Mouse (Mus musculus) neural tube, embryonic 13.5 days (tissue): ENCODE data around the gene Tex30. TPM values are rescaled to one million over a fixed set of nuclear protein-coding genes. Genes with fewer than 3 reads are reported as not detected.

Experiments used
- ATAC-seq: fragments of 200-750 bp; cut with Nextera tagmentation; 2 replicates; pipeline ENCODE4 v1.8.0; 2017; ENCODE audit warnings: low read depth, mild to moderate bottlenecking, moderate TSS enrichment, moderate library complexity
- H3K27ac ChIP-seq: fragments of 300-500 bp; sonication (generic); replicated peaks from 2 replicates; pipeline ENCODE4 v1.5.1; 2015; ENCODE audit warnings: moderate library complexity, mild to moderate bottlenecking, inconsistent platforms
- H3K27me3 ChIP-seq: fragments of 300-500 bp; sonication (generic); 2 replicates; pipeline ENCODE4 v1.6.1; 2015; ENCODE audit warnings: mild to moderate bottlenecking, inconsistent platforms
- H3K36me3 ChIP-seq: fragments of 300-500 bp; sonication (generic); 2 replicates; pipeline ENCODE4 v1.6.1; 2015; ENCODE audit warnings: mild to moderate bottlenecking, inconsistent platforms
- H3K4me1 ChIP-seq: fragments of 300-500 bp; sonication (generic); replicated peaks from 2 replicates; pipeline ENCODE4 v1.6.1; 2015; ENCODE audit warnings: inconsistent platforms
- H3K4me2 ChIP-seq: fragments of 300-500 bp; sonication (generic); 2 replicates; pipeline ENCODE4 v1.6.1; 2015; ENCODE audit warnings: inconsistent platforms, mild to moderate bottlenecking, moderate library complexity
- H3K4me3 ChIP-seq: fragments of 300-500 bp; sonication (generic); 2 replicates; pipeline ENCODE4 v1.5.1; 2015; ENCODE audit warnings: mild to moderate bottlenecking, inconsistent platforms
- H3K9ac ChIP-seq: fragments of 300-500 bp; sonication (generic); 2 replicates; pipeline ENCODE4 v1.6.1; 2015; ENCODE audit warnings: moderate library complexity, mild to moderate bottlenecking, inconsistent platforms
- H3K9me3 ChIP-seq: fragments of 300-500 bp; sonication (generic); 2 replicates; pipeline ENCODE4 v1.6.1; 2016; ENCODE audit warnings: inconsistent platforms
- WGBS: fragments of 180-500 bp; shearing (Covaris S2); methylation state at CpG from one replicate; pipeline ENCODE4 v1.1.7; 2015; 5-methylcytosine and 5-hydroxymethylcytosine counted together
- polyA plus RNA-seq: library from polyadenylated mRNA; unstranded; fragments of >200 nt; fragmentation: Nextera tagmentation; extraction: Ambion mirVana; gene quantifications from 2 replicates; pipeline ENCODE4 v1.2.1, GENCODE M21; 2015

Gene Tex30
- polyA plus RNA-seq, result 49.1 and 54.1 TPM in 2 replicates

- ATAC-seq, result peak; percentile 97
- Histone ChIP-seq H3K9me3 (no peaks in the 10 kb centered on the region), H3K36me3 (peaks cover 25% of the 10 kb centered on the region), H3K27ac (peak within 1 kb of the TSS; percentile 89), H3K27me3 (no peaks in the 10 kb centered on the region), H3K4me2 (peak within 1 kb of the TSS; percentile 72), H3K4me3 (peak within 1 kb of the TSS; percentile 75), H3K4me1 (peaks cover 16% of the 10 kb centered on the region; the same call in 1 of the 2 replicates), H3K9ac (peak within 1 kb of the TSS; percentile 78)
- WGBS, result under 1% methylated on average over 55 of the region's 55 CpGs
Measured at GRCm38 (mm10) chr1:44102259-44102717, at the start of gene Tex30. Tex30 (minus strand) TSS chr1:44102441.

DNA sequence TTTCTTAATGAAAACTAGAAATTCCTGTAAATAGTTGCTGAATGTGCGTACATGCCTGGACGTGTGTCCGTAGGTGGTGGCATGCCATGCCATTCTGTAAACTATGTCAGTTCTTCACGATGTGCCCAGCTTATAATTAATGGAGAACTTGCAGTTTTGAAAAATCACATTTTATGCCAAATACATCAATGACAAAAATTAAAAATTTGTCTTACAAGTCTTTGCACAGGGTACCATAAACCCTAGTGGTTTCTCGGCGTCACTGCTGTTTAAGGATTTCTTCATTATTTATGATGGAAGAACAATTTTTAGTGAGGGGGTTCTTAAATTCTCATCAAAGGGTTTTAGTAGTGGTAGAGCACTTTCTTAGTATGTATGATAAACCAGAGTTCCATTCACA lies 46.5 kb upstream of the Tex30 start:
- peak overlapping the region; percentile 67 for H3K4me3 ChIP-seq
- 23% methylated on average over 6 of the region's 6 CpGs for WGBS
- H3K36me3 ChIP-seq, result peaks cover 4% of the 10 kb centered on the region
- peak overlapping the region; percentile 97 for H3K27ac ChIP-seq
- H3K4me2 ChIP-seq, result peak overlapping the region; percentile 76
- no peaks in the 10 kb centered on the region for H3K9me3 ChIP-seq
- peak overlapping the region; percentile 87 for H3K9ac ChIP-seq
- no peaks in the 10 kb centered on the region for H3K27me3 ChIP-seq
- peaks cover 19% of the 10 kb centered on the region for H3K4me1 ChIP-seq
- no peak for ATAC-seq

DNA sequence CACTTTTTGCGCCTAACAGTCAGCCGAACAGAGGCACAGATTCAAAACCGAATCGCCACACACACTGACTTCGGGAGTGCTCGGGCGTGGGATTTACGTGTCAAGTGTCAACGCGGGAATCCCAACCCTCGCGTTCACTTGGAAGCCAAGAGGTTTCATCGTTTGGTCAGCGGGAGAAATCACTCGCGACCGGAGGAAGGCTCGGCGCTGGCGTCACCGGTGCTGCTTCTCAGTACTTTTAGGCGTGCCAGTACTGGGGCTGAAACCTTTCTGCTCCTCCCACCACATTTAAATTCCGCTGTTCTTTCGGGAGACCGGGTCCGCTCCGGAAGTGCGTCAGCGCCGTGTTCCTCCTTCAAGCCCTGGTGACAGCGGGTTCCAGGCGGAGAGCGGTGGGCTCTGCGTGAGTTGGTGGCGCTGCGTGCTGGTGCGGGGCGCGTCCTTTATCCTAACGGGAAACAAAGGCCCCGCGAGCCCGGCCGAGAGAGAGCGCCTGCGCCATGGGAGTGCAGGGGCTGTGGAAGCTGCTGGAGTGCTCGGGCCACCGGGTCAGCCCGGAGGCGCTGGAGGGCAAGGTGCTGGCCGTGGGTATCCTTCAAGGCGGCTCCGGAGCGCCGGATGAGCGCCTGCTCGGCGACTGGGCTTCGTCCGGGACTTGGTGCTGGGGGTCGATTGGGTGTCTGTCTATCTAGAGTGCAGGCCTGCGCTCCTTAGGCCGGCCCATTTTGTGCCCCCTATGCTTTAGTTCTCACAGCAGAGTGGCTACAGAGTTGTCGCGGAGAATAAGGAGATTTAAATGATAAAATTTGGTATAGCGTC lies 45.5 kb upstream of the Tex30 start, which contains the start of gene Ercc5:
Gene Ercc5 (plus strand): TSS at position 182 of the 819 bp plus-strand sequence.
- H3K4me2 ChIP-seq, result peak within 1 kb of the TSS; percentile 76
- peak within 1 kb of the TSS; percentile 97 for H3K27ac ChIP-seq

DNA sequence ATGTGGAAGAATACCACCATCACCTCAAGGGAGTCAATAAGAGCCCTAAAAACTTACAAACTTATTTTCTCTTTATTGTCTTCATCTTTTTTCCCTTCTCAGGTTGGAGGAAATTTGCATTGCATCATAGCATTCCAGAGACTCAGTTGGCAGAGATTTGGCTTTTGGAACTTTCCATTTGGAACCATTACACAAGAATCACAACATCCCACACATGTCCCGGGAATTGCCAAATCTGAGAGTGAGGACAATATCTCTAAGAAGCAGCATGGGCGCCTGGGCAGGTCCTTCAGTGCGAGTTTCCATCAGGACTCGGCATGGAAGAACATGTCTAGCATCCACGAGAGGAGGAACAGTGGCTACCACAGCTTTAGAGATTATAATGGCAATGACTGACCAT lies 40.5 kb upstream of the Tex30 start:
- Histone ChIP-seq H3K4me1 (peaks cover 8% of the 10 kb centered on the region; the same call in 1 of the 2 replicates), H3K4me3 (no peak overlapping the region), H3K27me3 (no peaks in the 10 kb centered on the region), H3K36me3 (peaks cover 56% of the 10 kb centered on the region), H3K27ac (no peak overlapping the region), H3K9ac (no peak overlapping the region), H3K9me3 (no peaks in the 10 kb centered on the region), H3K4me2 (no peak overlapping the region)
- 94% methylated on average over 5 of the region's 5 CpGs for WGBS
- ATAC-seq, result no peak

More for the DNA sequence above, 45.5 kb upstream of the Tex30 start, which contains the start of gene Ercc5:
- peaks cover 19% of the 10 kb centered on the region for H3K4me1 ChIP-seq
- H3K4me3 ChIP-seq, result peak within 1 kb of the TSS; percentile 67
- ATAC-seq, result peak; percentile 98
- peak within 1 kb of the TSS; percentile 87 for H3K9ac ChIP-seq
- H3K36me3 ChIP-seq, result peaks cover 13% of the 10 kb centered on the region
- WGBS, result under 1% methylated on average over 66 of the region's 66 CpGs
- no peaks in the 10 kb centered on the region for H3K9me3 ChIP-seq
- H3K27me3 ChIP-seq, result no peaks in the 10 kb centered on the region

- no peak overlapping the region for H3K9ac ChIP-seq
- H3K27me3 ChIP-seq, result no peaks in the 10 kb centered on the region
- ATAC-seq, result no peak
- no peak overlapping the region for H3K27ac ChIP-seq
- peaks cover 67% of the 10 kb centered on the region for H3K36me3 ChIP-seq
- H3K4me2 ChIP-seq, result no peak overlapping the region
- H3K4me1 ChIP-seq, result no peaks in the 10 kb centered on the region
- no peak overlapping the region for H3K4me3 ChIP-seq
- 90% methylated on average over 4 of the region's 4 CpGs for WGBS
- H3K9me3 ChIP-seq, result no peaks in the 10 kb centered on the region
Measured at GRCm38 (mm10) chr1:44140232-44140631, 38.0 kb upstream of the Tex30 start.

DNA sequence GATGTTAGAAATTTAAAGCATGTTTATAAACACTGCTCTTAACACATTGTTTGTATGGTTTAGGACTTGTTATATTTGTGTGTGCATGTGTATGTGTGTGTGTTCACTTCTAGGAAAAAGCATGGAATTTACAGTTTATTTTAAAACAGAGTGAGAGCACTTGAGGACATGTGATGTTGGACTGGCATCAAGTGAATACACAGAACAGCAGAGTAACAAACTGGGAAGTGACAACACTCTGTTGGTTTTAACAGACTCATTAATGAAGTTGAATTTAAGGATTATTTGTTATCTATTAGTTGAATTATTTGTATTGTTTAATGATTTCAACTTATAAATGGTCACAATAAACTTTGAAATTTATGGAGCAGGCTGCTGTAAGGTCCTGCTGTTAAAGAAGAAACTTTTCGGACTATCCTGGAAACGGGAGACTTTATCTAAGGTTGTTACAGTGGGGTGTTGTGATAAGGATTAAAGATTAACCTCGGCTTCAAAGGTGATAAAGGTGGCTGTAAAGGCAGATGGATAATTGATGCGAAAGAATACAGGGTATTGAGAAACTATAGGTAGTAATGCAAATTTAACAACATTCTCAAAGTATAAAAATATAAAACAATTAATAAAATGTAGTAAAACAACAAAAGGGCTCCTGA lies 27.8 kb upstream of the Tex30 start:
- no peak for ATAC-seq
- H3K9me3 ChIP-seq, result no peaks in the 10 kb centered on the region
- no peaks in the 10 kb centered on the region for H3K4me1 ChIP-seq
- no peak overlapping the region for H3K27ac ChIP-seq
- no peak overlapping the region for H3K4me3 ChIP-seq
- 88% methylated on average over 4 of the region's 4 CpGs for WGBS
- no peak overlapping the region for H3K9ac ChIP-seq
- H3K4me2 ChIP-seq, result no peak overlapping the region
- peaks cover 59% of the 10 kb centered on the region for H3K36me3 ChIP-seq
- H3K27me3 ChIP-seq, result no peaks in the 10 kb centered on the region

DNA sequence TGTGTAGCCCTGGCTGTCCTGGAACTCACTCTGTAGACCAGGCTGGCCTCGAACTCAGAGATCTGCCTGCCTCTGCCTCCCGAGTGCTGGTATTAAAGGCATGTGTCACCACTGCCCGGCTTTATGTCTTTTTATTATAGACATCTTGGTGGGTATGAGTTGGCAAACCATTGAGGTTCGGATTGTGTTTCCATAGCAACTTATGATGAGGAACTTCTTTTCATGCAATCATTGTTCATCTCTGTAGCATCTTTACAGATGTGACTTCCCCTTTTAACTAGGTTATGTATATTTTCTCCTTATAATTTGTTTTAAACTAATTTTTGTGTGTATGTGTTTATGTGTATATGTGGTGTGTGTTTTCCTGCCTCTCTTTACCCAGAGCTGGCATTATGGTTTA lies 23.3 kb upstream of the Tex30 start:
- WGBS, result 89% methylated on average over 4 of the region's 4 CpGs
- no peaks in the 10 kb centered on the region for H3K9me3 ChIP-seq
- H3K27ac ChIP-seq, result no peak overlapping the region
- H3K4me3 ChIP-seq, result no peak overlapping the region
- no peaks in the 10 kb centered on the region for H3K27me3 ChIP-seq
- peaks cover 50% of the 10 kb centered on the region for H3K36me3 ChIP-seq
- peaks cover 8% of the 10 kb centered on the region for H3K4me1 ChIP-seq
- no peak for ATAC-seq
- H3K9ac ChIP-seq, result no peak overlapping the region
- H3K4me2 ChIP-seq, result no peak overlapping the region

GRCm38 (mm10) chr1:44122256-44122655 lies 20.0 kb upstream of the Tex30 start:
- ATAC-seq, result no peak
- no peak overlapping the region for H3K27ac ChIP-seq
- peaks cover 25% of the 10 kb centered on the region for H3K4me1 ChIP-seq
- H3K9me3 ChIP-seq, result no peaks in the 10 kb centered on the region
- H3K4me3 ChIP-seq, result no peak overlapping the region
- WGBS, result 82% methylated on average over 3 of the region's 3 CpGs
- no peak overlapping the region for H3K9ac ChIP-seq
- peaks cover 23% of the 10 kb centered on the region for H3K36me3 ChIP-seq
- no peaks in the 10 kb centered on the region for H3K27me3 ChIP-seq
- H3K4me2 ChIP-seq, result no peak overlapping the region

DNA sequence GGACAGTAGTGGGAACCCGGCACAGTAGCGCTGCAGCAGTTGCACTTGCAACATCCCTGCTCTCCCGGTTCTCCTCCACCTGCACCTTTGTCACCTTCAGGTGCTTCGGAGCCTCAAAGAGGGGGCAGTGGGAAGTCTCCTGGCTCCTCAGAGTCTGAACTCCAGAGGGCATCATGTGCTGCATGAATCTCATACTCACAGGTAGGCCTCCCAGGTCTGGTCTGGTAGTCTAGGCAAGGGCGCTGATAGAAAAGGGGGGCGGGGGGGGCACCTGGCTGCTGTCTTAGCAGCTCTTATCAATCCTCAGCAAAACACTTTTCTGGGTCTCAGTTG lies 17.8 kb upstream of the Tex30 start:
- H3K4me3 ChIP-seq, result peak overlapping the region; percentile 78
- H3K9ac ChIP-seq, result peak overlapping the region; percentile 93
- no peak; the same call in 1 of the 2 replicates for ATAC-seq
- peaks cover 25% of the 10 kb centered on the region for H3K4me1 ChIP-seq
- H3K27me3 ChIP-seq, result no peaks in the 10 kb centered on the region
- no peaks in the 10 kb centered on the region for H3K9me3 ChIP-seq
- H3K27ac ChIP-seq, result peak overlapping the region; percentile 98
- H3K36me3 ChIP-seq, result peaks cover 20% of the 10 kb centered on the region
- peak overlapping the region; percentile 81 for H3K4me2 ChIP-seq
- 2% methylated on average over 6 of the region's 6 CpGs for WGBS

DNA sequence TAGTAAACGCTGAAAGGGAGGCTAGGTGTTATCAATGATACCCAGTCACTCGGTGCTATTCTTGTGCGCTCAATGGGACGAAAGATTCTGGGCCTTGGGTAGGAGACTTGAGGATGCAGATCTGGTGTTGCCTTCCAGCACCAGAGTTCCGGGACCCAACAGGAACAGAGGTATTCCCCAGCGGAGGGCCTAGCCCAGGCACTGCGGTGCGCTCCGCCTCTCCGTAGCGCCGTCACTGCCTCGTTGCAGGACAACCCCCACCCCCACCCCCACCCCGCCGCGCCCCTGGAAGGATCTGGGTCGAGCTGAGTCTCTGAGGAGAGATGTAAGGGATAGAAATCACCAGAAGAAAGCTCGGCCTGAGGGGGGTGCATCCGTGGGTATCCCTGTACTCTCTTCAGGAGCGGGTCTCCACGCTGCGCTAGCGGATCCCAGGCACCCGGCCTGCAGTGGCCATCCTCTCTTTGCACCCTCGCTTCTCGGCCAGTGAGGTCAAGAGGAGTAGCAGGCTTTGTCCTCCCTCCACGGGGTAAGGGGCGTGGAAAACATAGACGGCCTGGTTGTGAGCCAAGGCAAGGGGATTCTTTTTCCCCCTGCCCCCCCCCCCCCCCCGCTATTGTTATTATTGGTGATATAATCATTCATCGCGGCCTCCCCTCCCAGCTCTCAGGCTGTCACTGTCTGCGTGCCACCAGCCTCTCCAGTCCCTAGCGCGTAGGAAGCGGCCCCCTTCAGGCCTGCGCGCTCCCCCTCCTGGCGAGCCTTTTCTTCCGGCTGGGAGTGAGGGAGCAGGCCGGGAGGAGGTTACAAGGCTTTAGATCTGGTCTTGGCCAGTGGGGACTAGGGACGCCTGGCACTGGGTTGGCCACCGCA lies 17.2 kb upstream of the Tex30 start:
- peak overlapping the region; percentile 93 for H3K9ac ChIP-seq
- no peaks in the 10 kb centered on the region for H3K27me3 ChIP-seq
- WGBS, result under 1% methylated on average over 39 of the region's 43 CpGs
- peak overlapping the region; percentile 98 for H3K27ac ChIP-seq
- H3K4me3 ChIP-seq, result peak overlapping the region; percentile 78
- peak overlapping the region; percentile 81 for H3K4me2 ChIP-seq
- H3K4me1 ChIP-seq, result peaks cover 25% of the 10 kb centered on the region
- peaks cover 25% of the 10 kb centered on the region for H3K36me3 ChIP-seq
- H3K9me3 ChIP-seq, result no peaks in the 10 kb centered on the region
- peak; percentile 91 for ATAC-seq

DNA sequence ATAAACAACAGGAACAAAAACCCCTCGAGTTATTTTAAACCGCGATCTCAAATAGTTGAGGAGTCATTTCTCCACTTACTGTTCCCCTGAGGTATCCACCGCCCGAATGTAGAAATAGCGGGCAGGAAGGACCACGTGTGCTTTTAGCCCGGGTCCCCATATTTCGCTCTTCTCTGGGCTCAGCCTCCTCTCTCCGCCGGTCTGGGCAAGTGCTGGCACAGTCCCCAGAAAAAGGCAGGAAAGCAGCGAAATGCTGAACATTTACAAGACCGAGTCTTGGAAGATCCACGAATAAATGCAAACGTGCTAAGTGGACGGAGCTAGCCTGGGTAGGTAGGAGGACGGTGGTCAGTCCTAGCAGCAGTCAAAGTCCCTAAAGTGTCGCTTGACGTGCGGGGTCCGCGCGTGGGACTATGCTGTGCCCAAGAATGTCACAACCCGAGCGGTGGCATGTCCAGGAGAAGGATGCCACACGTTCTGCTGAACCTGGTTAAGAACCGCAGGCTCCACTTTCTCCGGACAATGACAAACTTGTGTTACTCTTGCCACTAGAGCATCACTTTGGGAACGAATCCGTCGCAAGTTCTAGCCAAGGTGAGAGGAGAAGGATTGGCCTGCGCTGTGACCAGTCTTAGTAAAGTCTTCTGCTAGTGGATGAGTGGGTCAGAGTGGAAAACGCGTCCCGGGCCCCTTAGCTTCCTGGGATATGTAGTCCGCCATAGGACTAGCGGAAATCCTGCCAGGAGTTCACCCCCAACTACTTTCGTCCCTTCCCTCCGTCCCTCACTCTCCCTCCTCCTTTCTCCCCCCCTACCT lies 16.2 kb upstream of the Tex30 start, which contains the start of the genes Kdelc1 and Bivm:
Gene Kdelc1 (minus strand): TSS at position 570 of the 816 bp plus-strand sequence.
Gene Bivm (plus strand): TSS at position 719 of the 816 bp plus-strand sequence.
- Histone ChIP-seq H3K27ac (peak within 1 kb of the TSS; percentile 98), H3K27me3 (no peaks in the 10 kb centered on the region), H3K4me2 (peak within 1 kb of the TSS; percentile 81), H3K4me3 (peak within 1 kb of the TSS; percentile 78), H3K36me3 (peaks cover 24% of the 10 kb centered on the region), H3K4me1 (peaks cover 25% of the 10 kb centered on the region), H3K9ac (peak within 1 kb of the TSS; percentile 93), H3K9me3 (no peaks in the 10 kb centered on the region)
- ATAC-seq, result peak; percentile 98
- under 1% methylated on average over 39 of the region's 39 CpGs for WGBS
